Mouse (Mus musculus) E14TG2a.4 (cell line): Measurements from ENCODE around the gene Rhbdd2.
A peak's percentile ranks its signal among the peaks of the same experiment; 100 is the strongest.

ENCODE experiments used
- CTCF ChIP-seq: conservative IDR thresholded peaks from 2 replicates; pipeline ENCODE4 v1.5.1; 2014; ENCODE audit warnings: low read length
- NANOG ChIP-seq: IDR thresholded peaks from 2 replicates; pipeline ENCODE4 v1.6.1; 2014; ENCODE audit warnings: borderline replicate concordance, low read length, mixed read lengths
- POU5F1 ChIP-seq: IDR thresholded peaks from 2 replicates; pipeline ENCODE4 v1.6.1; 2014; ENCODE audit warnings: low read length, borderline replicate concordance

DNA sequence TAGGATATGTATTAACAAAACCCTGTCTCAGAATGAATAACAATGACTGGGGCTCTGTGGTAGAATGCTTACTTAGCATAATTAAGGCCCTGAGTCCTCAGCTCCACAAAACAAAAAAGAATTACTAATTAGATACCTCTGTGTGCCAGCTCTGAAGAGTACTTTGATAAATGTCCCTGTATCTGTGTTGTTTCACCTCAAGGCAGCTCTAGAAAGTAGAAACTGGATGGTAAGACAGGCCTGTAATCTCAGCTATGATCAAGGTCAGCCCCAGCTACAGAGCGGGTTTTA lies 11.1 kb downstream of the Rhbdd2 start:
- TF ChIP-seq CTCF (no peak), POU5F1 (no peak; the same call in 1 of the 2 replicates), NANOG (peak; percentile 64; the same call in 1 of the 2 replicates)
